Mouse (Mus musculus): ENCODE results near the gene Ppp2r3a.

DNA sequence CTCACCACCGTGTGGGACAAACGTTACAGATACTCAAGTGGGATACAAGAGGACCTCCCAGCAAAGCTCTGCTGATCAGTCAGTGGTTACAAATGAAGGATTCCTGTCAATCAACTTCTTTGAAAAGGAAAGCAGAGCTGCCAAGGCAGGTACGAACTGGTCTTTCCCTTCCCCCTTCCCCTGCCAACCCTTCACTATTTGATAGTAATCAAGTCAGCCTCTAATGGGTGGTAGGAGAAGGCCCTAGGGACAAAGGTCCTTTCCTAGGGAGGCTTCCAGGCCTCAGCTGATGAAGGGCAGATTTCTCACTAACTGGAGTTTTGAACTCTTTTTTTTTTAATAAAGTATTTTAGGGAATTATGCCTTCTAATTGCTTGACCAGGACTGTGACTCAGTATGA lies 11.2 kb upstream of the Ppp2r3a start:
- no peak for TF ChIP-seq CTCF (IDR thresholded peaks at IDR 0.05 in 2 of 3, conservative IDR thresholded peaks at IDR 0.05 in 1 of 3; ENCODE audit: control insufficient read depth in 1 of 3, insufficient read depth in 1 of 3, low read depth in 2 of 3, low read length in 3 of 3, poor library complexity in 1 of 3, severe bottlenecking in 1 of 3)
- no peak for TF ChIP-seq USF1 (IDR thresholded peaks at IDR 0.05; ENCODE audit: low read depth, low read length)
- no peak for TF ChIP-seq CHD1 (IDR thresholded peaks at IDR 0.05; ENCODE audit: low read depth, low read length)
- no peak for TF ChIP-seq MAX (IDR thresholded peaks at IDR 0.05; ENCODE audit: low read length)
- TF ChIP-seq POLR2A (IDR thresholded peaks at IDR 0.05; ENCODE audit: control insufficient read depth in 1 of 2, insufficient read depth in 1 of 2, low read depth in 1 of 2, low read length in 2 of 2, poor library complexity in 1 of 2), result no peak
- TF ChIP-seq TAL1 (IDR thresholded peaks at IDR 0.05; ENCODE audit: low read length), result no peak
- TF ChIP-seq RCOR1 (IDR thresholded peaks at IDR 0.05; ENCODE audit: low read depth, low read length), result no peak
